Mouse (Mus musculus) heart, adult 18-20 months (tissue): Measurements from ENCODE around the gene Tiam2. TPM values are rescaled to one million over a fixed set of nuclear protein-coding genes. Genes with fewer than 3 reads are reported as not detected.

Experiments used
- DNase-seq, 2 experiments: peaks; one replicate each; pipeline ENCODE4 v3.0.0; 2021 to 2022; ENCODE audit warnings: mixed read lengths in 1 of 2
- total RNA-seq, 2 experiments: library from RNA; stranded (reverse); gene quantifications; 2 replicates each; pipeline ENCODE4 v1.2.3; 2021

Gene Tiam2
- total RNA-seq, 2 experiments from 2014 or later = 2.7 to 3.3 TPM

GRCm38 (mm10) chr17:3451077-3451476 is 124.7 kb downstream of the Tiam2 start:
- DNase-seq = peak; percentile 42 to 75

GRCm38 (mm10) chr17:3452571-3453311 is 126.4 kb downstream of the Tiam2 start:
- no peak for DNase-seq

- DNase-seq = peak in 1 of 2 experiments; percentile 13
Observed at GRCm38 (mm10) chr17:3453946-3454345, 127.6 kb downstream of the Tiam2 start.

GRCm38 (mm10) chr17:3454850-3455249 is 128.5 kb downstream of the Tiam2 start:
- no peak for DNase-seq

- no peak for DNase-seq
Observed at GRCm38 (mm10) chr17:3457914-3458681, 131.7 kb downstream of the Tiam2 start.

- DNase-seq = no peak
Observed at GRCm38 (mm10) chr17:3465861-3466260, 139.5 kb downstream of the Tiam2 start.

- DNase-seq = no peak
Observed at GRCm38 (mm10) chr17:3466681-3467080, 140.3 kb downstream of the Tiam2 start.

GRCm38 (mm10) chr17:3467636-3468324 is 141.4 kb downstream of the Tiam2 start:
- DNase-seq = no peak

GRCm38 (mm10) chr17:3472018-3472417 is 145.6 kb downstream of the Tiam2 start:
- DNase-seq = no peak

GRCm38 (mm10) chr17:3476546-3476945 is 150.2 kb downstream of the Tiam2 start:
- no peak for DNase-seq

- DNase-seq = no peak
Observed at GRCm38 (mm10) chr17:3481576-3482575, 155.5 kb downstream of the Tiam2 start.

GRCm38 (mm10) chr17:3483091-3483490 is 156.7 kb downstream of the Tiam2 start:
- DNase-seq = no peak

GRCm38 (mm10) chr17:3485851-3486250 is 159.5 kb downstream of the Tiam2 start:
- no peak for DNase-seq

- no peak for DNase-seq
Observed at GRCm38 (mm10) chr17:3487211-3487610, 160.8 kb downstream of the Tiam2 start.

- no peak for DNase-seq
Observed at GRCm38 (mm10) chr17:3487721-3488601, 161.6 kb downstream of the Tiam2 start.

GRCm38 (mm10) chr17:3490216-3490895 is 164.0 kb downstream of the Tiam2 start:
- no peak for DNase-seq

- no peak for DNase-seq
Observed at GRCm38 (mm10) chr17:3491065-3491464, 164.7 kb downstream of the Tiam2 start.

GRCm38 (mm10) chr17:3491667-3492066 is 165.3 kb downstream of the Tiam2 start:
- DNase-seq = no peak

GRCm38 (mm10) chr17:3495576-3495975 is 169.2 kb downstream of the Tiam2 start:
- no peak for DNase-seq

- DNase-seq = no peak
Observed at GRCm38 (mm10) chr17:3496080-3496479, 169.7 kb downstream of the Tiam2 start.
